Mouse (Mus musculus) olfactory bulb, adult 2 months (tissue): ENCODE measurements around the gene Tsen2. TPM values are rescaled to one million over a fixed set of nuclear protein-coding genes. Genes with fewer than 3 reads are reported as not detected.

Experiments
- H3K27ac ChIP-seq: fragments of 200-500 bp; 2 replicates; pipeline ENCODE4 v1.5.1; 2012; ENCODE audit warnings: low read depth, low read length; ENCODE audit not compliant: insufficient read depth
- H3K4me1 ChIP-seq: fragments of 200-500 bp; 2 replicates; pipeline ENCODE4 v1.6.1; 2012; ENCODE audit warnings: low read length; ENCODE audit not compliant: control insufficient read depth, insufficient read depth
- H3K4me3 ChIP-seq: fragments of 200-500 bp; 2 replicates; pipeline ENCODE4 v1.5.1; 2012; ENCODE audit warnings: mild to moderate bottlenecking, low read depth, low read length, moderate library complexity; ENCODE audit not compliant: insufficient read depth
- CTCF ChIP-seq: fragments of 200-500 bp; IDR thresholded peaks from 2 replicates; pipeline ENCODE4 v1.5.1; 2012; ENCODE audit warnings: low read depth, mild to moderate bottlenecking, low read length, moderate library complexity; ENCODE audit not compliant: insufficient read depth
- POLR2A ChIP-seq: fragments of 200-500 bp; IDR thresholded peaks from 2 replicates; pipeline ENCODE4 v1.6.1; 2012; ENCODE audit warnings: mild to moderate bottlenecking, low read depth, low read length, moderate library complexity; ENCODE audit not compliant: insufficient read depth
- WGBS: fragments of 180-500 bp; shearing (Covaris S2); methylation state at CpG from one replicate; pipeline ENCODE4 v1.1.7; 2018; 5-methylcytosine and 5-hydroxymethylcytosine counted together
- polyA plus RNA-seq: library from polyadenylated mRNA; stranded (reverse); fragments of >200 nt; gene quantifications from 2 replicates; pipeline ENCODE4 v1.2.4, GENCODE M21; 2012; ENCODE audit warnings: low replicate concordance; ENCODE audit not compliant: missing spikeins, insufficient read depth, insufficient read length

Tsen2 gene
- not detected in 2 replicates for polyA plus RNA-seq

- WGBS, result under 1% methylated on average over 38 of the region's 38 CpGs
- Histone ChIP-seq H3K4me1 (0 out of 2 replicates have a peak, but pooled peaks cover 2% of the 10 kb centered on the region), H3K27ac (peak within 1 kb of the TSS; percentile 50), H3K4me3 (peak within 1 kb of the TSS; percentile 63)
- TF ChIP-seq CTCF, result no peak
- TF ChIP-seq POLR2A, result peak; percentile 61; the same call in 1 of the 2 replicates
Observed at GRCm38 (mm10) chr6:115544442-115544970, at the start of gene Tsen2. Tsen2 (plus strand) TSS chr6:115544664.

- H3K4me3 ChIP-seq, result no peak overlapping the region
- peaks cover 9% of the 10 kb centered on the region for H3K4me1 ChIP-seq
- TF ChIP-seq CTCF (no peak), POLR2A (no peak)
- WGBS, result 51% methylated on average over 14 of the region's 14 CpGs
- H3K27ac ChIP-seq, result no peak overlapping the region
Observed at GRCm38 (mm10) chr6:115499540-115499939, 44.9 kb upstream of the Tsen2 start.

GRCm38 (mm10) chr6:115500234-115500633 lies 44.2 kb upstream of the Tsen2 start:
- 91% methylated on average over 10 of the region's 10 CpGs for WGBS
- Histone ChIP-seq H3K4me3 (no peak overlapping the region), H3K4me1 (peaks cover 16% of the 10 kb centered on the region), H3K27ac (no peak overlapping the region)
- no peak for TF ChIP-seq POLR2A
- no peak for TF ChIP-seq CTCF

GRCm38 (mm10) chr6:115501131-115501530 lies 43.3 kb upstream of the Tsen2 start:
- peaks cover 17% of the 10 kb centered on the region for H3K4me1 ChIP-seq
- H3K4me3 ChIP-seq, result no peak overlapping the region
- WGBS, result 74% methylated on average over 3 of the region's 3 CpGs
- no peak overlapping the region for H3K27ac ChIP-seq
- no peak for TF ChIP-seq CTCF
- TF ChIP-seq POLR2A, result no peak

- TF ChIP-seq POLR2A (no peak), CTCF (no peak)
- Histone ChIP-seq H3K4me3 (no peak overlapping the region), H3K27ac (no peak overlapping the region), H3K4me1 (peaks cover 17% of the 10 kb centered on the region)
- 99% methylated on average over 4 of the region's 4 CpGs for WGBS
Observed at GRCm38 (mm10) chr6:115503038-115503437, 41.4 kb upstream of the Tsen2 start.

GRCm38 (mm10) chr6:115503549-115504159 lies 40.8 kb upstream of the Tsen2 start:
- H3K4me1 ChIP-seq, result peaks cover 17% of the 10 kb centered on the region
- no peak overlapping the region for H3K27ac ChIP-seq
- WGBS, result 92% methylated on average over 10 of the region's 10 CpGs
- no peak for TF ChIP-seq POLR2A
- TF ChIP-seq CTCF, result no peak
- no peak overlapping the region for H3K4me3 ChIP-seq

GRCm38 (mm10) chr6:115504160-115504558 lies 40.3 kb upstream of the Tsen2 start:
- Histone ChIP-seq H3K4me1 (peaks cover 17% of the 10 kb centered on the region), H3K27ac (no peak overlapping the region), H3K4me3 (no peak overlapping the region)
- WGBS, result 92% methylated on average over 3 of the region's 3 CpGs
- TF ChIP-seq POLR2A (no peak), CTCF (no peak)

- TF ChIP-seq CTCF, result no peak
- TF ChIP-seq POLR2A, result no peak
- WGBS, result 61% methylated on average over 5 of the region's 5 CpGs
- peaks cover 12% of the 10 kb centered on the region for H3K4me1 ChIP-seq
- no peak overlapping the region for H3K27ac ChIP-seq
- no peak overlapping the region for H3K4me3 ChIP-seq
Observed at GRCm38 (mm10) chr6:115504915-115505314, 39.5 kb upstream of the Tsen2 start.

GRCm38 (mm10) chr6:115506425-115506824 lies 38.0 kb upstream of the Tsen2 start:
- Histone ChIP-seq H3K4me1 (peaks cover 12% of the 10 kb centered on the region), H3K27ac (no peak overlapping the region), H3K4me3 (no peak overlapping the region)
- WGBS, result 81% methylated on average over 1 of the region's 1 CpGs
- TF ChIP-seq POLR2A (no peak), CTCF (no peak)
